Mouse (Mus musculus) bone marrow macrophage, adult 2 months (primary cell): Measurements from ENCODE around the gene Traf3.

Experiments
- CTCF ChIP-seq: IDR thresholded peaks from 2 replicates; pipeline ENCODE4 v1.5.1; 2012; ENCODE audit warnings: low read depth, mild to moderate bottlenecking, low read length, moderate library complexity
- POLR2A ChIP-seq: IDR thresholded peaks from 2 replicates; pipeline ENCODE4 v1.6.1; 2012; ENCODE audit warnings: mild to moderate bottlenecking, low read depth, low read length, borderline replicate concordance

DNA sequence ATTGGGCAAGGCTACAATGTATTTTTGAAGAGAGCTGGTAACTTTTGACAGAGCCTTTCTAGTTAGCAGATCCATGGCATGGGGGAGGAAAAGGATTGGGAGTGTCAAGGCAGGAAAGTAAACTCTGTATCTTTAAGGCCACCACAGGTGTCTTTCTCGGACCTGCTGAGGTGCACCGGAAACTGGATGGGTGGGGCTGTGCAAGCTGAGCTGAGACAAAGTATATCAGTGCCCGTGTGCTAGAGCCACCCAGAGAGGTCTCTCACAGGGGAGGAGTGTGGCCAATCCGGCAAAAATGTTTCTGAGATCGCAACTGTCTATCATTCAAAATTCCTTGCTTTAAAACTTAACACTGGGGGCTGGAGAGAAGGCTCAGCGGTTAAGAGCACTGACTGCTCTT is 69.5 kb downstream of the Traf3 start:
- TF ChIP-seq POLR2A (no peak), CTCF (no peak)
